Mouse (Mus musculus) adrenal gland, postnatal 14 days (tissue): ENCODE results near the gene Rbm33. TPM values are rescaled to one million over a fixed set of nuclear protein-coding genes. Genes with fewer than 3 reads are reported as not detected.
A peak's percentile ranks its signal among the peaks of the same experiment; 100 is the strongest.

ENCODE experiments used
- DNase-seq: peaks from one replicate; pipeline ENCODE4 v3.0.0; 2021; ENCODE audit warnings: mixed read lengths
- long read RNA-seq, 2 experiments: library from polyadenylated mRNA; stranded (forward); transcript quantifications; one replicate each; pipeline ENCODE4 v2.0.0; 2021
- total RNA-seq: library from RNA; stranded (reverse); gene quantifications from 2 replicates; pipeline ENCODE4 v1.2.3, GENCODE M21; 2021

The Rbm33 gene
- total RNA-seq = 44.0 and 53.9 TPM in 2 replicates
- long read RNA-seq, experiment 1, partial matches to known transcripts = 9 of 15 reads
- long read RNA-seq, experiment 1, other reads (novel, unspliced or antisense) = 2 of 15 reads
- long read RNA-seq, experiment 2, partial matches to known transcripts = 5 of 9 reads
- long read RNA-seq, experiment 2, other reads (novel, unspliced or antisense) = 1 of 9 reads

GRCm38 (mm10) chr5:28316722-28317245 lies at the start of gene Rbm33:
Rbm33 (plus strand) TSS chr5:28317121.
- peak; percentile 91 for DNase-seq

DNA sequence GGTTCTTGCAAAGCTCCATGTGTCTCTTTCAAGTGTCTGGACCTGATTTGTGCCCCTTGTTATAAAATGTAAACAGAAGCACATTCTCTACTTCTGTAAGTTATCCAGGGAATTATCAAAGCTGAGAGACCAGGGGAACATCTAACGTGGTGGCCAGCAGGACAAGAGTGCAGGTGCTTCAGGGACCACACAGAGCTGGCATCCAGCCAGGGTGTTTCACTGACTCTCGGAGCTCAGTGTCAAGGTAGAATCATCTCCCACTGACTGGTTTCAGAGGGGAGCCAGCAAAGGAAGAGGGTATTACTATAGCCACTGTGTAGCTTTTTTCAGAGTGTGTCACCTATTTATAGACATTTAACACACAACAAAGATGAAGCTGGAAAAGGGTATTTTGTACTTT lies 49.3 kb upstream of the Rbm33 start:
- DNase-seq = no peak

GRCm38 (mm10) chr5:28269469-28269991 lies 47.4 kb upstream of the Rbm33 start:
- DNase-seq = no peak

DNA sequence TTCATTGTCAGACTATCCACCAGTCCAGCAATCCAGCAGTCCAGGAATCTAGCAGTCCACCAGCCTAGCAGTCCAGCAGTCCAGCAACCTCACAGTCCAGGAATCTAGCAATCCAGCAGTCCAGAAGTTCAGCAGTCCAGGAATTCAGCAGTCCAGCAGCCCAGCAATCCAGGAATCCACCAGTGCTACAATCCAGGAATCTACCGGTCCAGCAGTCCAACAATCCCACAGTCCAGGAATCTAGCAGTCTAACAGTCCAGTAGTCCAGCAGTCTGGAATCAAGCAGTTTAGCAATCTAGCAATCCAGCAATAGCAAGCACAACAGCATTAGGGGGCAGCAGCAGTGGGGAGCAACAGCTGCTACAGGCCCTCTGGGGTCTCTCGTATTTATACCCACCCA lies 44.1 kb upstream of the Rbm33 start:
- DNase-seq = no peak

GRCm38 (mm10) chr5:28277279-28277678 lies 39.6 kb upstream of the Rbm33 start:
- DNase-seq = no peak

- no peak for DNase-seq
Measured at GRCm38 (mm10) chr5:28289111-28289510, 27.8 kb upstream of the Rbm33 start.

DNA sequence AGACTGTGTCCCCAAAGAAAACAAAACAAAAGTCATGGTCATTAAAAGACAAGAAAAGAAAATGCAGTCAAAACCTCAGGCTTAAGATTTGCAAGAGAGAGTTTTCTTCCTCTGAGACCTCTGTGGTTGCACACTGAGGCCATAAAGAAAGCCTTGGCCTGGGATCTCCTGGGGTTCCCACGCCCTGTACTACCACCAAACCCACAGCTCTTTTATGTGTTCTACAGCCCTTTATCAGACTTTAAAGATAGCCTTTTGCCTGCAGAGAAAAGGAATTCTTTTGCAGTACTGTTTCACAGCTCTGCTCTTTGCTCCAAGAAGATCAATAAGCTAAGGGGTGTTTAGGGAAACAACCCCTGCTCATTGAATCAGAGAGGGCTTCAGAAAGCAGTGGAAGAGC lies 26.3 kb upstream of the Rbm33 start:
- no peak for DNase-seq

DNA sequence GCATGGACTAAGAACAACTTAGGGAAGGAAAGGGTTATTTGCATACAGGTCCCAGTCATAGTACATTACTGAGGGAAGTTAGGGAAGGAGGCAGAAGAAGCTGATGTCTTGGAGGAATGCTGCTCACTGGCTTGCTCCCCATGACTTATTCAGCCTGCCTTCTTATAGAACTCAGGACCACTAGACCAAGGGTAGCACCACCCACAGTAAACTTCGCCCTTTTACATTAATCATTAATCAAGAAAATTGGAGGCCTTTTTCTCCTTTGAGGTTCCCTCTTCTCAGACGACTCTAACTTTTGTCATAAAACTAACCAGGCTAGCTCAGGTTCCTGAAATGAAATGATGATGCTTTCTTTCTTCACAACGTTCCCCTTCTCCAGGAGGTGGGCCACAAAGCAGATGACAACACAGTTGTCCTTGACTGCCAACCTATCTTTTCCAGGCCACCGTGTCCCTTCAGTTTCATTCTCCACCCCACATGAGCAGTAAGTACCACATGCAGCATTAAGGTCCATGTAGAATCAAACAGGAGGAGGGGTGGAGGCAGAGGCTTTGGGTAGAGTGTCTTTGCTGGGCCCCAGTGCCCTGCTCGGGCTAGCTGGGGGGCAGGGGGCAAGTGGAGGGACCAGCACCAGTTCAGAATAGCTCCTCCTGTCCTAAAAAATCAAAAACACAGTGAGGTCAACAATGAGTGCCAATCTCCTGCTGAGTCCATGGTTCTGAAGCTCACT lies 25.6 kb upstream of the Rbm33 start:
- DNase-seq = no peak

DNA sequence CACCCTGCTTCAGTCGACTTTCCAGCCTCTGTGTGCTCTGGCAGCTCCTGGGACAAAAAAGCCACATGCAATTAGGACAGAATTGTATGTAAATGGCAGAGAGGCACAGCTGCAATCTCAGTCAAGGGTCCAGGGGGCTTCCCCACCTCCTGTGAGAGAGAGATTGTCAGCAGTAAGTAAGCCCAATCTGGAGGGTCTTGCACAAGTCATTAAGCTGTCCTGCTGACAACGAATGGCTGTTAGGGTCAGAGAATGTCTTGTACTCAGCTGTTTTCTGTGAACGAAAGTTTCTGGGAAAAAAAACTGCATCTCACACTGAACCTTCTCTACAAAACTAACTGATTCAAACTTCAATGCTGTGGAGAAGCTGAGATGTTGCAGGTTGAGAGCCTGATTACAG lies 24.6 kb upstream of the Rbm33 start:
- DNase-seq = no peak

DNA sequence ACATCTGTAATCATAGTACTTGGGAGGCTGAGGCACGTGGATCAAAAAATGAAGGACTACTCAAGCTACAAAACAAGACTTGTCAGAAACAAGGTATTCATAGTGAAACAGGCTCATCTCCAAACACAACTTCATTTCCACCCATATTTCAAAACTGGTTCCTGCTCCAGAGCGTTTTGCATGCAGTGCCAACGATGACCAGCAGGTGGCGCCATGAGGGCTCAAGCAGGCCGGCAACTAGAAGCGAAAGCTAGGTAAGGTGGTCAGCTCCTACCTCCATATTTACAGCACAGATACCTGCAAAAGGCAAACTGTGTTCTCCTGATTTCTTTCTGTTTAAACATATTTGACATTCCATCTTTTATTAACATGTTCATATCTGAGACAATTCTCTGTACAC lies 22.9 kb upstream of the Rbm33 start:
- peak; percentile 88 for DNase-seq

GRCm38 (mm10) chr5:28298161-28298560 lies 18.8 kb upstream of the Rbm33 start:
- DNase-seq = no peak

GRCm38 (mm10) chr5:28298693-28299092 lies 18.2 kb upstream of the Rbm33 start:
- no peak for DNase-seq

GRCm38 (mm10) chr5:28299346-28299745 lies 17.6 kb upstream of the Rbm33 start:
- DNase-seq = no peak

- no peak for DNase-seq
Measured at GRCm38 (mm10) chr5:28302671-28303070, 14.2 kb upstream of the Rbm33 start.

DNA sequence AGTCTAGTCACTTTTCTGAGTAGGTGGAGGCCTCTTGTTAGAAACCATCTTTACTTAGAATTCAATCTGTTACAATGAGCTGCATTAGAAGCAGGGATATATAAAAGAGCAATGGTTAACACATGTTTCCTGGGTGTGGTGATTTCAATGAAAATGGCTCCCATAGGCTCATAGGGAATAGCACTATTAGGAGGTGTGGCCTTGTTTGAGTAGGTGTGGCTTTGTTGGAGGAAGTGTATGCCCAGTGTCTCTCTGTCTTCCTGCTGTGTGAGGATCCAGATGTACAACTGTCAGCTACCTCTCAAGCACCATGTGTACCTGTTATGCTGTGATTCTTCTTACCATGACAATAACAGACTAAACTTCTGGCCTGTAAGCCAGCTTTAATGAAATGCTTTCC lies 12.4 kb upstream of the Rbm33 start:
- DNase-seq = no peak

- no peak for DNase-seq
Measured at GRCm38 (mm10) chr5:28315526-28315925, 1.4 kb upstream of the Rbm33 start.

DNA sequence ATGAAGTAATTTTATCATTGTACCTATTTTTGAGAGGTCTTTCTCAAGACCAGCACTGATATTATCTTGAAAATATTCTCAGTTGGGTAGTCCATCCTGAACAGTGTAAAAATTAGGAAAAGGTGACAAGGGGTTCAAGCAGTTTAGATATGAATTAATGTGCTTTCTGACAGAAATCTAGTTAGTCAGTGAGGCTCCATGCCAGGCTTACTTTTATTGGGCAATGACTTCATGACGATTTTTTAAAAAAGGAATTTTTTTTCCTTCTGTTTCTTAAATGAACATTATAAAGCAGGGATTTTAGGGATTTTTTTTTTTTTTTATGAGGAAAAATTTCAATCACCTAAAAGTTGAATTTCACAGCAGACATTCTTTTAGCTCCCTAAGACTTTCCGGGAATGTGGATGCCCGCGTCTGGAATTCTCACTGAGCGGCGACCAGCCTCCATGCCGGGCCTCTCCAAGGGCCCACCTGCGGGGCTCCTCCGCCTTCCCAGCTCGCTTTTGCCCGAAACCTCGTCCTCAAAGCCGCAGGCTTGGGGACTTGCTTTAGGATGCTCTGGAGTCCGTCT lies 685 bp upstream of the Rbm33 start:
- no peak for DNase-seq

- DNase-seq = no peak
Measured at GRCm38 (mm10) chr5:28317253-28317916, 464 bp downstream of the Rbm33 start.

- DNase-seq = no peak
Measured at GRCm38 (mm10) chr5:28317917-28318267, 971 bp downstream of the Rbm33 start.

DNA sequence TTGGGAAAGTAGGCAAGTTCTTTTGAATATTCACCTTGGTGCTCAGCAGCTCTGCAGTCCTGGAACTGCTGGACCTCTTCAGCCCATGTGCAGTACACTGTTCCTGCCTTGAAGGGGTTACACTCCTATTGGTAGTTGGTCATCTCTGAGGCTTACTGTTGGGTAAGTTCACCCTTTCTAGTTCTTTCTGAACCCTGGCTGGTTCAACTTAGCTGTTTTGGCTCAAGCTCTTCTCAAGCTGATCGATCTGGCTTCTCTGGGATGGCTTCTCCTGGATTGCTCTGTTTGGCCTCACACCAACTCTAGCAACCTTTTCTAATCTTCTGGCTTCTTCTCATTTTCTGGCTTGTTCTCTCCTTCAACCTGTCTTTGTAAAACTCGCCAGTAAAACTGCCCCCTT lies 1.8 kb downstream of the Rbm33 start:
- DNase-seq = no peak

DNA sequence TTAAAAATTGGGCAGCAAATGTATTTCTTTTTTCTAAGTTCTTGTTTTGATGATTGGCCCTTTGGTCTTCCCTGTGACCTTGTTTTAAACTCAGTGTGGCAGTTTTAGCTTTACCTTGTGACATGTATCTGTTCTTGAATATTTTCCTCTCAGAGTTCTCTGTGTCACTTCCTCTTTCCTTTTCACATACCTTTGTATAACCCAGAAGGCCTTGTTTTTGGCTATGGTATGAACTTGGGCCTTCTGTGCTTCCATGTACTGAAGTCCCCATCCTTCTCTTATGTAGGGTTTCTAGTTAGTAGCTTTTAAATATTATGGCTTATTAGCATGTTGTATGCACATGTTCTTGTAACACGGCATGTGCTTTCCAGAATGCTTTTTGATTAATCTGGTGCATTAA lies 4.8 kb downstream of the Rbm33 start:
- no peak for DNase-seq

DNA sequence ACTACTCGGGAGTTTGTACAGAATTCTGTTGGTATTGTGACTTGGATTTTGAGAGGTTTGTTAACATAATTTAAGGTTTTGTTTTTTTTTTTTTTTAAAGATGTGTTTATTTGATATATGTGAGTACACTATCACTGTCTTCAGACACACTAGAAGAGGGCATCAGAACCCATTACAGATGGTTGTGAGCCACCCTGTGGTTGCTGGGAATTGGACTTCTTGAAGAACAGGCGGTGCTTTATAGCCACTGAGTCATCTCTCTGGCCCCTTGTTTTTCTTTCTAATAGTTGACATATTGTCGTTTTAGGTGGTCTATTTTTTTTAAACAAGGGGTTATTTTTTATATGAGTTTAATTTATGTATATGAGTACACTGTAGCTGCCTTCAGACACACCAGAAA lies 5.3 kb downstream of the Rbm33 start:
- DNase-seq = no peak

- DNase-seq = no peak
Measured at GRCm38 (mm10) chr5:28323822-28324221, 6.9 kb downstream of the Rbm33 start.
